Mouse (Mus musculus): ENCODE measurements at regions not wholly inside any gene's neighbourhood (a gene's known extent, or its start where the extent isn't known, plus 50 kb on each side); places are given as distances from the start of the nearest gene placed in this dataset.
"Not testable (repeated sequence)": the region's sequence is repeated elsewhere in the genome, so short reads cannot be mapped to it uniquely, and the experiment has no call there.

- peaks cover 3% of the 10 kb centered on the region; the same call in 1 of the 2 replicates for H3K9me3 ChIP-seq
- 90% methylated on average over 3 of the region's 3 CpGs for WGBS
- H3K36me3 ChIP-seq, result no peaks in the 10 kb centered on the region
- no peak overlapping the region for H3K4me2 ChIP-seq
- no peak overlapping the region for H3K9ac ChIP-seq
- no peaks in the 10 kb centered on the region for H3K4me1 ChIP-seq (replicated peaks)
- no peak overlapping the region for H3K4me3 ChIP-seq
- H3K27me3 ChIP-seq, result no peaks in the 10 kb centered on the region
- no peak for ATAC-seq (ENCODE audit: low read depth)
- H3K27ac ChIP-seq (replicated peaks), result no peak overlapping the region
Measured at GRCm38 (mm10) chr17:7532618-7533017, 147.4 kb upstream of the Unc93a2 start.

DNA sequence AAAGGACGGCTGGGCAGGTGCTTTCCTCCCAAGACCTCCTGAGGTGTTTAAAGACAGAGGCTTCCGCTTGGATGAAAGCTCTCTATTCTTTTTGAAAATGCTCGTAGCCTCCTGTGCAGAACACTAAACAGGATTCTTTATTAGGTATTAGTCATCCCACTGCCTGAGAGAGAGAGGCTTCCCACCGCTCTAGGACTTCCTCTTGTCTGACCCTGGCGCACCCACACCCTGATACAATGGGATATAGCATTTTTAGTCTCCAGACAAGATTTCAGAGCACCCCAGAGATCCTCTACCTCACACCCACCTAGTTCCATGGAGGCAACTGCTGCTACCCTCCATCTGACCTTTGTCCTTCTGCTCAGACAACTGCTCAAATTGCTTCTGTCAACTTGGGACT, 144.0 kb upstream of the Unc93a2 start:
- H3K27ac ChIP-seq (replicated peaks), result no peak overlapping the region
- H3K9me3 ChIP-seq, result no peaks in the 10 kb centered on the region; the same call in 1 of the 2 replicates
- ATAC-seq (ENCODE audit: low read depth), result no peak
- no peaks in the 10 kb centered on the region for H3K36me3 ChIP-seq
- H3K27me3 ChIP-seq, result no peaks in the 10 kb centered on the region
- H3K4me3 ChIP-seq, result no peak overlapping the region
- WGBS, result 39% methylated on average over 5 of the region's 5 CpGs
- no peaks in the 10 kb centered on the region for H3K4me1 ChIP-seq (replicated peaks)
- no peak overlapping the region for H3K4me2 ChIP-seq
- H3K9ac ChIP-seq, result no peak overlapping the region

DNA sequence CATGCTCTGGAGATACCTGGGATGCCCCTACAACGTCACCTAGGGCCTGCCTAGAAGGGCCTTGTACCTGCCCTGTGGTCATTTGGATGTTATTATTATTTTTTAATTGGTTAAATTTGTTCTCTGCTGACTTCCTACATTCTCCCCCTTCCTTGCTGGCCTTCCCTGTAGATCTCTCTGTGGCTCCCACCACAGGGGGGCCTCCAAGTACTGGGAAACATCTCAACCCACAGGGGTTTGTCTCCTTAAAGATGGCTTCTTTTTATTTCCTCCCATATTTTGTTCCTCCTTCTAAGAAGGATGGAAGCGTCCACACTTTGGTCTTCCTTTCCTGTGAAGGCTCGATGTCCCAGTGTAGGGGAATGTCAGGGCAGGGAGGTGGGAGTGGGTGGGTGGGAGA, 142.4 kb upstream of the Unc93a2 start:
- Histone ChIP-seq H3K27me3 (no peaks in the 10 kb centered on the region), H3K4me3 (no peak overlapping the region), H3K9ac (no peak overlapping the region), H3K27ac (replicated peaks) (no peak overlapping the region), H3K4me1 (replicated peaks) (no peaks in the 10 kb centered on the region), H3K9me3 (no peaks in the 10 kb centered on the region; the same call in 1 of the 2 replicates), H3K36me3 (no peaks in the 10 kb centered on the region), H3K4me2 (no peak overlapping the region)
- no peak for ATAC-seq (ENCODE audit: low read depth)
- 90% methylated on average over 3 of the region's 3 CpGs for WGBS

- not testable (repeated sequence) for ATAC-seq (ENCODE audit: low read depth)
Measured at GRCm38 (mm10) chr17:7524497-7524896, 139.2 kb upstream of the Unc93a2 start.

DNA sequence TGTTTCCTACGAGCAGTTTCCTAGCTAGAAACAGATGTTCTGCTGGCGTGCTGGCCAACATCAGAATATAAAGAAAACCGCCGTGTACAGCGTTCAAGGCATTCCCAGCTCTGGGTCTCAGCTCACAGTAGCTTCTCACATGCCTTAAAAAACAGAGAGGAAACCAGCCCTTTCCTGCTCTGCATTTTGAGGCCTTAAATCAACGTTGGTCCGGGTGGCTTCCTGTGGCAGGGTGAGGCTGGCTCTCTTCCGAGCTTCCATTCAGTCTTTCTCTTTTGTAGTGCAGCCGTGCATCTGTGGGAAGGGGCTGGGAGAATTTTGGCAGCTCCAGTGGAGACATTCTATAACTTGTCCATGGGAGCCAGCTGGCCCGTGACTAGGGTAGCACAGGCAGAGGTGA, 135.9 kb upstream of the Unc93a2 start:
- no peaks in the 10 kb centered on the region; the same call in 1 of the 2 replicates for H3K9me3 ChIP-seq
- H3K36me3 ChIP-seq, result no peaks in the 10 kb centered on the region
- H3K4me1 ChIP-seq (replicated peaks), result no peaks in the 10 kb centered on the region
- H3K4me3 ChIP-seq, result no peak overlapping the region
- 71% methylated on average over 10 of the region's 10 CpGs for WGBS
- H3K27me3 ChIP-seq, result no peaks in the 10 kb centered on the region
- peak overlapping the region; percentile 29; the same call in 1 of the 2 replicates for H3K27ac ChIP-seq (replicated peaks)
- H3K9ac ChIP-seq, result no peak overlapping the region
- H3K4me2 ChIP-seq, result no peak overlapping the region
- ATAC-seq (ENCODE audit: low read depth), result no peak

More at GRCm38 (mm10) chr17:7524497-7524896, 139.2 kb upstream of the Unc93a2 start:
- not testable (repeated sequence) for H3K9ac ChIP-seq; H3K9me3 ChIP-seq; H3K27ac ChIP-seq (replicated peaks); H3K36me3 ChIP-seq; H3K4me3 ChIP-seq; H3K4me2 ChIP-seq; H3K4me1 ChIP-seq (replicated peaks); H3K27me3 ChIP-seq
- 92% methylated on average over 11 of the region's 11 CpGs for WGBS
